ENCODE assay signal across 8 mouse cellular contexts in the genomic region with DNA sequence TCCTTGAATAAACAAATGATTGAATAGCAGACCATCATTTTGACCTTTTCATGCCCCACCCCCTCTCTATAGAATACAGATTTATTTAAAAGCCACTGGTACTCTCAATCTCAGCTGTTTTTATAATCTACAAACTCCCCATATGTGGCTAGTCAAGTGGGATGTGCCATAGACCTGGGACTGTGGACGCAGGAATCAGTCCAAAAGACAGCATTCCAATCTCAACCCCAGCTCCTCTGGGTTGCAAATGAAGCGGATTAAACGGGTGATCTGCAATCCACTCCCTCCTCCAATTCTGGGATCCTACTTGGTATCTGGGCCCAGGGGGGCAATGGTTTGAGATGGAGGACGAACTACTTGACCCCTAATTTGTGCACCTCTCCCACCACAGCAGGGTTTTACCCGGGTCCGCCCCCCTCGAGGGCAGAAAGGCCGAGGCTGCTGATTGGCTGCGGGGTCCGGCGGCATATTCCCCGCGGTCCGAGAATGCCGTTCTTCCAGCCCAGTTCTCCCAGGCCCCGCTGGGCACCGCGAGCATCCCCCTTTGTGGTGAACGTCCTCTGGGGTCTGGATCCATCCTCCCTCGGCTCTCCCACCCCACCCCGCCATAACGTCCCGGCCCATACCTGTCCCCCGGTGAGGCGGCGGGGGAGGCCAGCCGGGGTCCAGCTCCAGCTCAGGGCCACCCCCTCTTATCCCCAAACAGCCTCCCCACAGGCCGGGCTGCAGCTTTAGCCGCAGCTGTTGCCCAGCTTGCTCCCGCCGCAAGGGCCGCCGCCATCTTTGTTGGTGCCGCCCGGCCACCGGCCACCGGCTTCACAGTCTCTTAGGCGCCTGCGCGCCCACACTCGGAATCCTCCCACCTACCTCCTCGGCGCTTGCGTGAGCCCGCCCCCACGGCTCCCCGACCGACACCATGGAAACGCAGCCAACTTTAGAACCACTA. TPM values are rescaled to one million over a fixed set of nuclear protein-coding genes. Genes with fewer than 3 reads are reported as not detected.
DNase-seq lines count a peak whose midpoint lies in the region; ATAC-seq lines count a peak whose summit lies in the region.

A gene (minus strand): TSS at position 856 of the 946 bp plus-strand sequence.

- H3K36me3 ChIP-seq in megakaryocyte, embryonic 14.5 days (replicated peaks; ENCODE audit: low read length), result peaks cover 73% of the 10 kb centered on the region

- H3K27me3 ChIP-seq in megakaryocyte, embryonic 14.5 days (replicated peaks), result no peaks in the 10 kb centered on the region

- H3K4me3 ChIP-seq in megakaryocyte, embryonic 14.5 days (replicated peaks), result peak within 1 kb of the TSS; percentile 97

- DNase-seq in ZHBTc4 (ENCODE audit: low read depth, low spot score), result peak; percentile 96
- DNase-seq in gastrocnemius, adult 8-10 months (ENCODE audit: low spot score in 2 of 2), result peak; percentile 88 to 92
- peak; percentile 81 for DNase-seq in hindlimb bud, embryonic 11.5 days (ENCODE audit: extremely low spot score, low read depth, low spot score)
- peak; percentile 85 to 95 for DNase-seq in left cerebral cortex, adult 8-10 months (ENCODE audit: low spot score in 2 of 2)
- peak; percentile 97 to 98 for DNase-seq in right cerebral cortex, postnatal 10 days (ENCODE audit: low spot score in 2 of 2)
- DNase-seq in urinary bladder, postnatal 25 days (ENCODE audit: low spot score), result peak; percentile 89

- H3K4me1 ChIP-seq in megakaryocyte, embryonic 14.5 days, result peaks cover 57% of the 10 kb centered on the region

- ATAC-seq in common myeloid progenitor, adult 5-6 weeks (replicated peaks; ENCODE audit: low read depth, poor library complexity, severe bottlenecking), result peak; percentile 97

- no peaks in the 10 kb centered on the region for H3K9me3 ChIP-seq in megakaryocyte, embryonic 14.5 days

RNA-seq across cellular contexts. Expression of the gene that starts here (rescaled TPM):
- 9.9 and 15.7 TPM in 2 replicates for total RNA-seq in common myeloid progenitor, adult 5-6 weeks (2017)
- 10 to 100 TPM; 15.3 to 19.3 (median 16.2) TPM for total RNA-seq in gastrocnemius, adult 8-10 months (2022)
- total RNA-seq in left cerebral cortex, adult 8-10 months (2022), result 10 to 100 TPM; 46.5 to 56.3 (median 50.5) TPM
- polyA plus RNA-seq in megakaryocyte, embryonic 14.5 days (2012; ENCODE audit: insufficient read depth, low replicate concordance), result 33.2 and 67.7 TPM in 2 replicates

Comparison
In these comparisons a context has a peak if more than half of its experiments do, and no peak if none do; other contexts are left out.
1. Peak in every context shown above with its lines: DNase-seq, ATAC-seq and H3K4me3 ChIP-seq.